Mouse (Mus musculus): Measurements from ENCODE around the gene Arhgap45.

DNA sequence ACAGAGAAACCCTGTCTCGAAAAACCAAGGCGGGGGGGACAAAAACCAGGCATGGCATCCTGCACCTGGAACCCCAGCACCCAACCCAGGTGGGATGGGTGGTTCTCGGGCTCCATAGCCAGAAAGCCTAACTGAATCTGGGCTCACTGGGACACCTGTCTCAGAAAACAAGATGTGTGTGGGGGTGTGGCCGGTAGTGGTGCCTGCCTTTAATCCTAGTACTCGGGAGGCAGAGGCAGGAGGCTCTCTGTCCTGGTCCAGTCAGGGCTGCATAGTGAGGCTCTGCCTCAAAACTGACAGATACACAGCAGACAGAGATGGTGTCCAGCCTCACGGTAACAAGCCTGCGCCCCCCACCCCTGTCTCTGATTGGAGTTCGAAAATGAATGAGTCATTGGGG, 6.4 kb downstream of the Arhgap45 start:
- TF ChIP-seq CTCF (IDR thresholded peaks at IDR 0.05) (no peak), POLR2A (IDR thresholded peaks at IDR 0.05; ENCODE audit: insufficient read depth, low read depth, low read length) (no peak), EP300 (IDR thresholded peaks at IDR 0.05; ENCODE audit: insufficient read depth, low read depth, low read length) (no peak)

Measured in heart, adult 2 months (tissue).